In the genomic region with DNA sequence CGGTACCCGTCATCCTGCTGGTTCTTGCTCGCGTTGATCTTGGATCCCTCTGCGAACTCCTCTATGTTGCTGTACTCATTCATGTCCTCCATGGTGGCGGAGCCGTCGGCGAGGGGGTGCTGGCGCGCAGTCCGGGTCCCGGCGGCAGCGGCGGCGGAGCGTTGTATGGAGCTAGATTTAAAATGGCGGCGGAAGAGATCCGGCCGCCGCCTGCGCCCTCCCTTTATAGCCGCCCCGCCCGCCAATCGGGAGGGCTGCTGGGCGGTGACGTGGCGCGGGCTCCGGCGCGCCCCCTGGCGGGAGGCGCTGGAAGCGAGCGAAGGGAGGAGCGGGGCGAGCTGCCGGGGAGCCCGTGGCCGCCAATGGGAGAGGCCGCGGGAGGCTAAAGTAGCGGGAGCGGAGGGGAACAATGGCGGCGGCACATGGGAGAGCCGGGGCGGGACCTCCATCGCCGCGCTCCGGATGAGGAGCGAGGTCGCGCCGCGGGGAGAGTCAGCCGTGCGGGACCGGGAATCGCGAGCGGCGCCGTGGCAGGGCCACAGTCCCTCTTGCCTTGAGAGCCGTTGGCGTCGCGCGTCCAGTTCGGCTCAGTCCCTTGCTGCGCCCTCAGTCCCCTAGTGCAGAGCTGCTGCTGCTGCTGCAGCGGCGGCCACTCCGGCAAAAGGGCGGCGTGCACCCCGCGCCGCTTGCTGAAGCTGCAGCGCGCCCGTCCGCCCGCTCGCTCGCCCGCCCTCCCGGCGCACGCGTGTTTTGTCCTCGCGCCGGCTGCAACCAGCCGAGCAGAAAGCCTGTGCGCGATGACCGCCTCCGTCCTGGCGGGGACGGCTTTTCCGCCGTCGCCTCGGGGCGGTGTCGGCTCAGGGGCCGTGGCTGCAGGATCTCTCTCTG, we compare ENCODE assay signal across 8 mouse cellular contexts. TPM values are rescaled to one million over a fixed set of nuclear protein-coding genes. Genes with fewer than 3 reads are reported as not detected.
DNase-seq lines count a peak whose midpoint lies in the region; ATAC-seq and TF ChIP-seq lines count a peak whose summit lies in the region.

No protein-coding gene starts in this region.

- peak overlapping the region; percentile 99 for H3K9ac ChIP-seq in ES-E14 (ENCODE audit: insufficient read depth, low read depth, low read length, poor library complexity, severe bottlenecking)
- H3K9ac ChIP-seq in forebrain, embryonic 15.5 days (replicated peaks) = peak overlapping the region; percentile 98
- H3K9ac ChIP-seq in neural tube, embryonic 14.5 days (replicated peaks; ENCODE audit: low read depth, low read length) = peak overlapping the region; percentile 88

- H3K36me3 ChIP-seq in ES-E14 (ENCODE audit: control insufficient read depth, insufficient read depth, low read length, poor library complexity, severe bottlenecking) = peaks cover 29% of the 10 kb centered on the region
- peaks cover 14% of the 10 kb centered on the region for H3K36me3 ChIP-seq in forebrain, embryonic 15.5 days
- peaks cover 18% of the 10 kb centered on the region for H3K36me3 ChIP-seq in neural tube, embryonic 14.5 days (ENCODE audit: control insufficient read depth, insufficient read depth, low read length)
- H3K36me3 ChIP-seq in testis, adult 2 months (ENCODE audit: control insufficient read depth, insufficient read depth, low read length) = peaks cover 3% of the 10 kb centered on the region

- peak overlapping the region; percentile 74 for H3K4me2 ChIP-seq in forebrain, embryonic 15.5 days (replicated peaks)
- H3K4me2 ChIP-seq in neural tube, embryonic 14.5 days (ENCODE audit: low read depth, low read length) = peak overlapping the region; percentile 92

- peak; percentile 72 for DNase-seq in ES-E14 (ENCODE audit: low read depth, low spot score)
- peak; percentile 96 for DNase-seq in cerebellum, adult 11-12 months
- DNase-seq in heart, postnatal 25 days (ENCODE audit: low spot score) = peak; percentile 94
- peak; percentile 95 to 97 for DNase-seq in layer of hippocampus, adult 18-20 months (ENCODE audit: low spot score in 2 of 2)
- peak; percentile 95 to 96 for DNase-seq in lung, adult 18-20 months

- H3K27ac ChIP-seq in ES-E14 (ENCODE audit: insufficient read depth, low read depth, low read length, poor library complexity, severe bottlenecking) = peak overlapping the region; percentile 87
- H3K27ac ChIP-seq in forebrain, embryonic 15.5 days (replicated peaks) = peak overlapping the region; percentile 99
- H3K27ac ChIP-seq in neural tube, embryonic 14.5 days (ENCODE audit: low read depth, low read length) = peak overlapping the region; percentile 97
- peak overlapping the region; percentile 98 for H3K27ac ChIP-seq in testis, adult 2 months (ENCODE audit: control insufficient read depth, insufficient read depth, low read depth, low read length)

- intact Hi-C loops in heart, postnatal 25 days (cut with DNase I) = loop anchor here (2.0 to 5.0 kb wide), 2 partner anchors 60 to 787 kb away; partner anchors contain the start of genes 4930524J08Rik and Hnrnpd

- no peaks in the 10 kb centered on the region for H3K9me3 ChIP-seq in ES-E14 (ENCODE audit: control insufficient read depth, insufficient read depth, low read depth, low read length)
- no peaks in the 10 kb centered on the region for H3K9me3 ChIP-seq in forebrain, embryonic 15.5 days
- no peaks in the 10 kb centered on the region for H3K9me3 ChIP-seq in neural tube, embryonic 14.5 days (ENCODE audit: control insufficient read depth, low read length)

- H3K27me3 ChIP-seq in forebrain, embryonic 15.5 days = no peaks in the 10 kb centered on the region
- H3K27me3 ChIP-seq in neural tube, embryonic 14.5 days (ENCODE audit: control insufficient read depth, insufficient read depth, low read length) = no peaks in the 10 kb centered on the region
- no peaks in the 10 kb centered on the region for H3K27me3 ChIP-seq in testis, adult 2 months (ENCODE audit: control insufficient read depth, insufficient read depth, low read length)

- WGBS in forebrain, embryonic 15.5 days = under 1% methylated on average over 97 of the region's 113 CpGs
- WGBS in neural tube, embryonic 14.5 days = under 1% methylated on average over 95 of the region's 113 CpGs

- in situ Hi-C loops in ES-E14 (cut with MboI; ENCODE audit: low sequenced_read_pairs in 2 of 2, unreplicated experiment in 2 of 2) = no loop called here

- peaks cover 3 to 7% of the 10 kb centered on the region in 2 experiments; a peak in 1 of 4 replicates for H3K4me1 ChIP-seq in ES-E14 (ENCODE audit: control insufficient read depth in 2 of 2, insufficient read depth in 2 of 2, low read length in 2 of 2, poor library complexity in 1 of 2)
- peaks cover 59% of the 10 kb centered on the region for H3K4me1 ChIP-seq in forebrain, embryonic 15.5 days
- H3K4me1 ChIP-seq in neural tube, embryonic 14.5 days (ENCODE audit: control insufficient read depth, insufficient read depth, low read length) = peaks cover 30% of the 10 kb centered on the region
- H3K4me1 ChIP-seq in testis, adult 2 months (ENCODE audit: control insufficient read depth, insufficient read depth, low read length) = peaks cover 4% of the 10 kb centered on the region

- peak overlapping the region; percentile 89 to 96 for H3K4me3 ChIP-seq in ES-E14 (ENCODE audit: insufficient read depth in 1 of 2, low read depth in 1 of 2, low read length in 2 of 2, poor library complexity in 1 of 2, severe bottlenecking in 1 of 2)
- peak overlapping the region; percentile 87 for H3K4me3 ChIP-seq in forebrain, embryonic 15.5 days
- H3K4me3 ChIP-seq in neural tube, embryonic 14.5 days (ENCODE audit: low read depth, low read length) = peak overlapping the region; percentile 72
- peak overlapping the region; percentile 96 for H3K4me3 ChIP-seq in testis, adult 2 months (ENCODE audit: control insufficient read depth, low read depth, low read length)

- peak; percentile 72 for ATAC-seq in forebrain, embryonic 15.5 days (replicated peaks)
- ATAC-seq in neural tube, embryonic 14.5 days (ENCODE audit: low read depth) = peak; percentile 74

- TF ChIP-seq POLR2A in testis, adult 2 months (IDR thresholded peaks at IDR 0.05; ENCODE audit: control insufficient read depth, low read depth, low read length) = peak; percentile 82

- peak; percentile 89 for TF ChIP-seq CTCF in testis, adult 2 months (IDR thresholded peaks at IDR 0.05; ENCODE audit: control insufficient read depth, insufficient read depth, insufficient replicate concordance, low read depth, low read length)

TF ChIP-seq in ES-E14, 5 proteins besides CTCF, POLR2A, EP300 and RAD21:
- TF ChIP-seq HCFC1 (IDR thresholded peaks at IDR 0.05; ENCODE audit: borderline replicate concordance, insufficient read depth, low read length) (peak; percentile 45; the same call in 1 of the 2 replicates), CHD2 (IDR thresholded peaks at IDR 0.05; ENCODE audit: low read depth, low read length) (no peak)

RNA-seq across cellular contexts. Expression of gene Hnrnpdl, which starts 0.5 kb away (rescaled TPM):
- total RNA-seq in ES-E14 (2012; rRNA removed) = 177 and 184 TPM in 2 replicates
- 256 and 258 TPM in 2 replicates for polyA plus RNA-seq in forebrain, embryonic 15.5 days (2015; fragmentation: Nextera tagmentation; extraction: Ambion mirVana)
- 10 to 100 TPM; 53.1 to 63.5 TPM for total RNA-seq in heart, postnatal 25 days (2021)
- total RNA-seq in layer of hippocampus, adult 18-20 months (2021) = 100 to 1,000 TPM; 163 to 166 TPM
- polyA plus RNA-seq in neural tube, embryonic 14.5 days (2014; fragmentation: Nextera tagmentation; extraction: Ambion mirVana) = 208 and 236 TPM in 2 replicates
- polyA plus RNA-seq in testis, adult 2 months (2012; rRNA removed) = 25.7 and 25.9 TPM in 2 replicates

RNA-seq across cellular contexts. Expression of gene Enoph1, which starts 0.8 kb away (rescaled TPM):
- total RNA-seq in ES-E14 (2012; rRNA removed) = 81.5 and 88.8 TPM in 2 replicates
- 57.6 and 58.3 TPM in 2 replicates for polyA plus RNA-seq in forebrain, embryonic 15.5 days (2015; fragmentation: Nextera tagmentation; extraction: Ambion mirVana)
- total RNA-seq in heart, postnatal 25 days (2021) = 1 to 10 TPM; 7.3 to 8.4 TPM
- total RNA-seq in layer of hippocampus, adult 18-20 months (2021) = 10 to 100 TPM; 51.9 to 55.3 TPM
- 46.0 and 49.9 TPM in 2 replicates for polyA plus RNA-seq in neural tube, embryonic 14.5 days (2014; fragmentation: Nextera tagmentation; extraction: Ambion mirVana)
- polyA plus RNA-seq in testis, adult 2 months (2012; rRNA removed) = 29.9 and 31.8 TPM in 2 replicates

Comparison
In these comparisons a context has a peak if more than half of its experiments do, and no peak if none do; other contexts are left out.
1. Peak in every context shown above with its lines: DNase-seq, ATAC-seq, H3K4me3 ChIP-seq and H3K27ac ChIP-seq.